Mouse (Mus musculus): ENCODE results near the gene Ndufb2. TPM values are rescaled to one million over a fixed set of nuclear protein-coding genes. Genes with fewer than 3 reads are reported as not detected.

Ndufb2 gene
- polyA plus RNA-seq, 1 experiment from 2014 or later: 410 TPM

DNA sequence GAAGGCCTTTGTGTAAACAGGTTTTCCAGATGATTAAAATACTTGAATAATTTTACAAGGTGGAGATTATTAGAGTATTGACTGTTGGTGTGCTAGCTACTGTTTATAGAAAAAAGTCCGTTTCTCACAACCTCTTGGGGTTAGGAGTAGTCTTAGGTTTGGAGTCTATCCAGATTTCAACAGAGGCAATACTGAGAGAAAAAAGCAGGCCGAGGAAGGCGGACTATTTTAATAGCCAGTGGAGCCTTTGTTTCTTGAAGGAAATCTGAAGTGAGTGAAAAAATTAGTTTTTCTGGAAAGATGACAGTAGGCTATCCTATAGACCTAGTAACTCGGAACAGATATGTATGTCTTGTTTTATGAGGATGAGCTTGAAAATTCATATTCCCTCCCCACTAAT lies 893 bp upstream of the Ndufb2 start:
- no peaks in the 10 kb centered on the region for H3K27me3 ChIP-seq
- ATAC-seq (ENCODE audit: low FRiP score): no peak
- no peak overlapping the region for H3K4me3 ChIP-seq
- no peak overlapping the region for H3K4me2 ChIP-seq
- no peak overlapping the region for H3K9ac ChIP-seq
- peaks cover 38% of the 10 kb centered on the region for H3K36me3 ChIP-seq
- peaks cover 21% of the 10 kb centered on the region for H3K4me1 ChIP-seq (replicated peaks)
- WGBS: 95% methylated on average over 4 of the region's 4 CpGs
- no peaks in the 10 kb centered on the region for H3K9me3 ChIP-seq
- H3K27ac ChIP-seq: no peak overlapping the region

DNA sequence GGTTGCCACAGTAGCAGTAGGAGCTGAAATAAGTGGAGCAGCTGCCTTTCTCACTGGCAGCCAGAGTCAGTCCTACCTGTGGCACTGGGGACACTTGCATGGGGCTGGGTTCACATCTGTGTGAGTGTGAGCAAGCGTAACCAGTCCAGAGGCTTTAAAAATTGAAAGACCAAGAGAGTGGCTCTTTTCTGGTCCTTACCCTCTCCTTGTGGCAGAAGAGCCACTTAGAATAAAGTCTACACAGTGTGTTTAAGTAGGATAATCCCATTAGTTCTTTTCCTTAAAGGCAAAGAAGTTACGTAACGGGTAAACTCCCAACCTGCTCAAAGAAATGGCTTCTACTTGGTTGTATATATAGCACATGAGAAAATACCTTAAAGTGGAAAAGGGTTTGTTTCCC lies 8.5 kb downstream of the Ndufb2 start:
- Histone ChIP-seq H3K27ac (no peak overlapping the region), H3K4me3 (no peak overlapping the region), H3K4me1 (replicated peaks) (no peaks in the 10 kb centered on the region), H3K9me3 (no peaks in the 10 kb centered on the region), H3K4me2 (no peak overlapping the region), H3K9ac (no peak overlapping the region), H3K27me3 (no peaks in the 10 kb centered on the region), H3K36me3 (peaks cover 60% of the 10 kb centered on the region)
- 94% methylated on average over 3 of the region's 3 CpGs for WGBS
- ATAC-seq (ENCODE audit: low FRiP score): no peak

GRCm38 (mm10) chr6:39601828-39602227 lies 9.5 kb downstream of the Ndufb2 start:
- 92% methylated on average over 3 of the region's 3 CpGs for WGBS
- H3K36me3 ChIP-seq: peaks cover 59% of the 10 kb centered on the region
- no peaks in the 10 kb centered on the region for H3K9me3 ChIP-seq
- H3K27ac ChIP-seq: no peak overlapping the region
- H3K4me3 ChIP-seq: no peak overlapping the region
- H3K4me1 ChIP-seq (replicated peaks): no peaks in the 10 kb centered on the region
- H3K4me2 ChIP-seq: no peak overlapping the region
- H3K9ac ChIP-seq: no peak overlapping the region
- H3K27me3 ChIP-seq: no peaks in the 10 kb centered on the region
- ATAC-seq (ENCODE audit: low FRiP score): no peak

DNA sequence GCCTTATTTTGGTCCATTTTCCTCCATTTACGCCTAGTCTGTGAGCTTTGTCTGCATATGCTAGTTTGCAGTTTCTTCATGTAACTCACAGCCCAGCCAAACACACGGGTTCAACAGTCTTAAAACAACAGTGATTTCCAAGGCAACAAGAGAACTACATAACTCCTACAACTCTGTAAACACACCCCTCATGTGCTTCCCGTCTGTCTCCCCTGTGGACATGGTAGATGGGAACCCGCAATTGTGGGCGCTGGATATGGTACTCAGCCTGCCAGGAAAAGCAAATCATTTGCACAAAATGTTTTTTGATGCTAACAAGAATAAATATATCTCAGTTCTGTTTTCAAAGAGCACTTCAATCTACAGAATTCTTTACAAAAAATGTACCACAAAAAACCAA lies 12.2 kb downstream of the Ndufb2 start:
- ATAC-seq (ENCODE audit: low FRiP score): no peak
- Histone ChIP-seq H3K36me3 (peaks cover 41% of the 10 kb centered on the region), H3K9me3 (no peaks in the 10 kb centered on the region), H3K27me3 (no peaks in the 10 kb centered on the region), H3K4me2 (no peak overlapping the region), H3K4me1 (replicated peaks) (no peaks in the 10 kb centered on the region), H3K9ac (no peak overlapping the region), H3K4me3 (no peak overlapping the region), H3K27ac (no peak overlapping the region)
- WGBS: 77% methylated on average over 5 of the region's 5 CpGs

- WGBS: 92% methylated on average over 6 of the region's 6 CpGs
- Histone ChIP-seq H3K27me3 (no peaks in the 10 kb centered on the region), H3K9me3 (no peaks in the 10 kb centered on the region), H3K9ac (no peak overlapping the region), H3K27ac (no peak overlapping the region), H3K36me3 (peaks cover 31% of the 10 kb centered on the region), H3K4me1 (replicated peaks) (no peaks in the 10 kb centered on the region), H3K4me3 (no peak overlapping the region), H3K4me2 (no peak overlapping the region)
- ATAC-seq (ENCODE audit: low FRiP score): no peak
Observed at GRCm38 (mm10) chr6:39606056-39606455, 13.7 kb downstream of the Ndufb2 start.

DNA sequence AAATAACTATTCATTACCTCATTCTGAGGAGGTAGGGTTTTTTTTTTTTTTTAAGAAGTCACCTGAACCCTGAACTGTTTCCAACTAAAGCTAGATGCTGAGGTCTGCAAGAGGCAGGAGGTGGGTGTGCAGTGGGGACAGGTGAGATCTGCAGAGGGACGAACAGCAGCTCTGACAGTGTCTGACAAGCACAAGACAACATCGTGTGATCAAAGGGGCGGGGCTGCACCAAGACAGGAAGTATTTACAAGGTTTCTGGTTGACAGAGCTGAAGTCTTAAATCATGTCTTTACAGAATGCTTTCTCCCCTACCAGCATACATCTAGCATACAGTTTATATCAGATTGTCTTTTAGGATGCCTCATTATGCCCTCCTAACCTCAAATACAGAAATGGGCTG lies 14.5 kb downstream of the Ndufb2 start:
- no peaks in the 10 kb centered on the region for H3K9me3 ChIP-seq

DNA sequence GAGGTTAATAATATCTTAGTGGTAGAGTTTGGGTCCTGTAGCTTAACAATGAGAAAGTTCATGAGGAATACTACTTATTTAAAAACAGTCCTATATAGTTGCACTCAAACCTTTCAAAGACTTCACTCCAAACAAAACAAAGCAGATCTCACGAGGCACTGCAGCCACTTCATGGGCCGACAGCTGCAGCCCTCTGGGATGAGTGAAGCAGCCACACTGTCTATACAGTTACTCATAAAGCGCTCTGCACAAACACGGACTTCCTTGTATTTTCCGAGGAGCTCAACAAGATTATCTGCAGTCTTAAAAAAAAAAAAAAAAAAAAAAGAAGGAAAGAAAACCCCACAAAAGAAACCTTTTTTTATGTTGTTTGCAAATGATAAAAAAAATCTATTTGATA lies 15.0 kb downstream of the Ndufb2 start:
- H3K27ac ChIP-seq: no peak overlapping the region; the same call in 1 of the 2 replicates
- H3K9me3 ChIP-seq: no peaks in the 10 kb centered on the region
- ATAC-seq (ENCODE audit: low FRiP score): no peak
- no peaks in the 10 kb centered on the region for H3K4me1 ChIP-seq (replicated peaks)
- H3K27me3 ChIP-seq: no peaks in the 10 kb centered on the region
- H3K36me3 ChIP-seq: peaks cover 29% of the 10 kb centered on the region
- H3K9ac ChIP-seq: no peak overlapping the region
- H3K4me2 ChIP-seq: no peak overlapping the region
- H3K4me3 ChIP-seq: no peak overlapping the region
- WGBS: 77% methylated on average over 5 of the region's 5 CpGs

More for the DNA sequence above, 14.5 kb downstream of the Ndufb2 start:
- Histone ChIP-seq H3K36me3 (peaks cover 29% of the 10 kb centered on the region), H3K4me1 (replicated peaks) (no peaks in the 10 kb centered on the region), H3K27me3 (no peaks in the 10 kb centered on the region), H3K4me2 (no peak overlapping the region), H3K27ac (no peak overlapping the region), H3K4me3 (no peak overlapping the region), H3K9ac (no peak overlapping the region)
- no peak for ATAC-seq (ENCODE audit: low FRiP score)
- WGBS: 81% methylated on average over 3 of the region's 3 CpGs

DNA sequence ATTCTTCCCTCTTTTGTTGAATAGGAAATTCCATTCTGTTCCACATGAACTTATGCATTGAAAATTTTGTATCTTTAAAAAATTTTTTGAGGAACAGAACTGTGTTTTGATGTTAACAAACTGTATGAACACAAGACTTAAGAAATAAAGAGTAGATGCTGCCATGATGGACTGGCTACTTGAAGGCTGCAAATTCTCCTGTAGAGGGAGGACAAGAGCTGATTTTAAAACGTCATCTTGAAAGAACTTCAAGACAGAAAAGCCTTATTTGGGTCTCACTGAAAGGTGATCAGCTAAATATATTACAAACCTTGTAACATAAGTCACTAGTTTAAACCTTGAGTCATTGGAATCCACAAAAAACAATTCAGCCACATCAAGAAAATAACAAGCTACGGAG lies 17.8 kb downstream of the Ndufb2 start:
- Histone ChIP-seq H3K27me3 (no peaks in the 10 kb centered on the region), H3K4me3 (no peak overlapping the region), H3K4me1 (replicated peaks) (no peaks in the 10 kb centered on the region), H3K36me3 (peaks cover 36% of the 10 kb centered on the region), H3K4me2 (no peak overlapping the region), H3K9me3 (no peaks in the 10 kb centered on the region), H3K27ac (no peak overlapping the region), H3K9ac (no peak overlapping the region)
- ATAC-seq (ENCODE audit: low FRiP score): no peak
- 76% methylated on average over 2 of the region's 2 CpGs for WGBS

DNA sequence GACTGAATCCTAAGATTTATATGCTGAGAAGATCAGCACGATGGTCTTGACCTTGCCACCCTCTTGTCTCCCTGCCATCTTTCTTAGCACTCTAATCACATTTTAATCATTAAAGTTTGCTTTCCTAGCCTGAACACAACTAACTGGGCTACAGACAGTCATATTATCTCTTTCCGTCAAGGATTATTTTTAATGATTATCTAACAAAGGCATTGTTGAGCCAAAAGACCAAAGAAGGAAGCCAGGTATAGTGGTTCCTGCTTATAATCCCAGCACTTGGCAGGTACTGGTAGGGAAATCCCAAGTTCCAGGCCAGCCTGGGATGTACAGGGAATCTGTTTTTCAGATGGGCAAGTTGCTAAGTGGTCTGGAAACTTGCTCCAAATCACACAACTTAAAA lies 18.9 kb downstream of the Ndufb2 start:
- 95% methylated on average over 2 of the region's 2 CpGs for WGBS

More for the DNA sequence above, 18.9 kb downstream of the Ndufb2 start:
- Histone ChIP-seq H3K36me3 (peaks cover 46% of the 10 kb centered on the region), H3K9me3 (no peaks in the 10 kb centered on the region), H3K27ac (no peak overlapping the region), H3K27me3 (no peaks in the 10 kb centered on the region), H3K4me2 (no peak overlapping the region), H3K9ac (no peak overlapping the region), H3K4me1 (replicated peaks) (no peaks in the 10 kb centered on the region), H3K4me3 (no peak overlapping the region)
- ATAC-seq (ENCODE audit: low FRiP score): no peak

Other genes starting within 250 kb of the Ndufb2 start
- 63.1 and 63.2 TPM in 2 replicates for gene Slc37a3, start 214.9 kb upstream of the Ndufb2 start, polyA plus RNA-seq (2015; fragmentation: Nextera tagmentation; extraction: Ambion mirVana)
- gene Rab19, start 211.4 kb upstream of the Ndufb2 start, polyA plus RNA-seq (2015; fragmentation: Nextera tagmentation; extraction: Ambion mirVana): 0.25 and 0.34 TPM in 2 replicates
- gene Mkrn1, start 172.1 kb upstream of the Ndufb2 start, polyA plus RNA-seq (2015; fragmentation: Nextera tagmentation; extraction: Ambion mirVana): 236 and 250 TPM in 2 replicates
- 25.4 and 27.5 TPM in 2 replicates for gene Dennd2a, start 34.7 kb upstream of the Ndufb2 start, polyA plus RNA-seq (2015; fragmentation: Nextera tagmentation; extraction: Ambion mirVana)
- gene Adck2, start 18.7 kb upstream of the Ndufb2 start, polyA plus RNA-seq (2015; fragmentation: Nextera tagmentation; extraction: Ambion mirVana): 41.4 and 46.9 TPM in 2 replicates
- 2.1 TPM in 1 of 2 replicates, not detected in the other for gene Gm42420, start 6.8 kb upstream of the Ndufb2 start, polyA plus RNA-seq (2015; fragmentation: Nextera tagmentation; extraction: Ambion mirVana)
- 24.0 and 24.6 TPM in 2 replicates for gene Braf, start 132.9 kb downstream of the Ndufb2 start, polyA plus RNA-seq (2015; fragmentation: Nextera tagmentation; extraction: Ambion mirVana)
- 199 and 222 TPM in 2 replicates for gene Mrps33, start 218.4 kb downstream of the Ndufb2 start, polyA plus RNA-seq (2015; fragmentation: Nextera tagmentation; extraction: Ambion mirVana)

Data from hindbrain, embryonic 13.5 days (tissue).